Mouse (Mus musculus): ENCODE measurements around the gene Irak2.

DNA sequence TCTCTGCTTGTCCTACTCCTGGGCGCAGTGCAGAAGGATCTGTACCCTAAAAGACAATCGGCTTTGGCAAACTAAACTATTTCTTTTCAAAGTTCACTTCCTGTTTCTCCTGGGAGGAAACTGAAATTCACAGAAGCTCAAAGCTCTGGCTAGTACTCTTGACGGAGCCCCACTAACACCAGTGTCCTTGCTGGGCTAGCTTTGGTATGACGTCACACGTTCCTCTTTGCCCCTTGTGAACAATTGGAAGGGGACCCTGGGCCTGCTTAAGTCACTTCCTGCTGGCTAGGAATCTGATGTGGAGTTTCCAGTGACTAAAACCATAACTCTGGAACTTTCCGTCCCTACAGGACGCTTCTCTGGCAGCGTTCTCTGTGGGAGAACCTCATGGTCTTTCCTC, 6.5 kb downstream of the Irak2 start:
- TF ChIP-seq TAL1 (IDR thresholded peaks at IDR 0.05; ENCODE audit: low read length) (no peak), GATA1 (IDR thresholded peaks at IDR 0.05; ENCODE audit: low read length) (no peak)

All from erythroblast, embryonic 14.5 days (primary cell).